Mouse (Mus musculus) liver, postnatal 0 days (tissue): ENCODE data around the gene Fgd6. TPM values are rescaled to one million over a fixed set of nuclear protein-coding genes. Genes with fewer than 3 reads are reported as not detected.

Experiments used
- ATAC-seq: fragments of 200-750 bp; cut with Nextera tagmentation; 2 replicates; pipeline ENCODE4 v1.8.0; 2017; ENCODE audit warnings: mild to moderate bottlenecking, moderate library complexity
- DNase-seq: peaks from one replicate; pipeline ENCODE4 v3.0.0-alpha.2; 2016
- H3K27ac ChIP-seq: fragments of 300-500 bp; sonication (generic); 2 replicates; pipeline ENCODE4 v1.5.1; 2014; ENCODE audit warnings: antibody characterized with exemption, moderate library complexity, mild to moderate bottlenecking, low read depth
- H3K27me3 ChIP-seq: fragments of 300-500 bp; sonication (generic); 2 replicates; pipeline ENCODE4 v1.6.1; 2014; ENCODE audit warnings: low read length, control low read depth, mixed read lengths; ENCODE audit not compliant: insufficient read depth
- H3K36me3 ChIP-seq: fragments of 300-500 bp; sonication (generic); replicated peaks from 2 replicates; pipeline ENCODE4 v1.6.1; 2014; ENCODE audit warnings: mild to moderate bottlenecking, control low read depth, low read length, moderate library complexity, mixed read lengths; ENCODE audit not compliant: insufficient read depth
- H3K4me1 ChIP-seq: fragments of 300-500 bp; sonication (generic); 2 replicates; pipeline ENCODE4 v1.6.1; 2014; ENCODE audit warnings: antibody characterized with exemption, mild to moderate bottlenecking, control low read depth; ENCODE audit not compliant: insufficient read depth
- H3K4me2 ChIP-seq: fragments of 300-500 bp; sonication (generic); 2 replicates; pipeline ENCODE4 v1.6.1; 2014; ENCODE audit warnings: low read depth, mild to moderate bottlenecking, low read length, moderate library complexity, mixed read lengths
- H3K4me3 ChIP-seq: fragments of 300-500 bp; sonication (generic); 2 replicates; pipeline ENCODE4 v1.5.1; 2014; ENCODE audit warnings: low read depth, low read length
- H3K9ac ChIP-seq: fragments of 300-500 bp; sonication (generic); replicated peaks from 2 replicates; pipeline ENCODE4 v1.6.1; 2014; ENCODE audit warnings: mild to moderate bottlenecking, moderate library complexity
- H3K9me3 ChIP-seq: fragments of 300-500 bp; sonication (generic); 2 replicates; pipeline ENCODE4 v1.6.1; 2016; ENCODE audit warnings: mild to moderate bottlenecking, control low read depth, low read length, mixed read lengths
- CTCF ChIP-seq: sonication (generic); IDR thresholded peaks from 2 replicates; pipeline ENCODE4 v1.5.1; 2016; ENCODE audit warnings: antibody characterized with exemption, low read depth
- EP300 ChIP-seq: IDR thresholded peaks from 2 replicates; pipeline ENCODE4 v1.6.1; 2016; ENCODE audit warnings: antibody characterized with exemption, low read depth, mild to moderate bottlenecking
- WGBS: fragments of 180-500 bp; shearing (Covaris S2); extraction: QIAGEN DNeasy Blood & Tissue Kit; methylation state at CpG from one replicate; pipeline ENCODE4 v1.1.7; 2014; ENCODE audit not compliant: insufficient replicate concordance; 5-methylcytosine and 5-hydroxymethylcytosine counted together
- polyA plus RNA-seq: library from polyadenylated mRNA; unstranded; fragments of >200 nt; fragmentation: Nextera tagmentation; extraction: Ambion mirVana; gene quantifications from 2 replicates; pipeline ENCODE4 v1.2.1, GENCODE M21; 2015

Gene Fgd6
- polyA plus RNA-seq, 1 experiment from 2014 or later: 2.4 TPM

DNA sequence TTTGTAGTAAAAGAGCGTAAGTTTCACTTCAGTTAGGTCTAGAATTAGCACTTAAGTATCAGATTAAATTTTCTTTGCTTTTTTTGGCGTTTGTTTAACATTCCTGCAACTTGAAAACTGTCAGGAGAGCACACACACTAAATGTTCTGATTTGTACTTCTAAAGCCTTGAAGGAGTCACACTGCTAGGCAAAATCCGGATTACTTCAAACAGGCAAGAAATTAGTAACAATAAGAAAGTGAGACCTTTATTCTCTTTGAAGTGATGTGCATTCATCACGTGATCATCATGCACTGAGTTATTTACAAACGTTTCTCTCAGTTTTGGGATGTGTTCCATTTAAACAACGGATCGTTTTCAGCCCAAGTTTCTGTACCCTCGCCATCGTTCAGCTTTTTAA lies 1.4 kb downstream of the Fgd6 start:
- DNase-seq (no peak), ATAC-seq (no peak)
- H3K36me3 ChIP-seq: no peaks in the 10 kb centered on the region
- peak overlapping the region; percentile 89 for H3K4me3 ChIP-seq
- H3K9me3 ChIP-seq: no peaks in the 10 kb centered on the region
- 0 out of 2 replicates have a peak overlapping the region, but pooled peaks have one; percentile 87 for H3K27ac ChIP-seq
- H3K4me1 ChIP-seq: peaks cover 12% of the 10 kb centered on the region
- H3K27me3 ChIP-seq: no peaks in the 10 kb centered on the region
- H3K4me2 ChIP-seq: peak overlapping the region; percentile 77
- H3K9ac ChIP-seq: peak overlapping the region; percentile 93
- no peak for TF ChIP-seq CTCF
- no peak for TF ChIP-seq EP300
- 39% methylated on average over 9 of the region's 9 CpGs for WGBS

DNA sequence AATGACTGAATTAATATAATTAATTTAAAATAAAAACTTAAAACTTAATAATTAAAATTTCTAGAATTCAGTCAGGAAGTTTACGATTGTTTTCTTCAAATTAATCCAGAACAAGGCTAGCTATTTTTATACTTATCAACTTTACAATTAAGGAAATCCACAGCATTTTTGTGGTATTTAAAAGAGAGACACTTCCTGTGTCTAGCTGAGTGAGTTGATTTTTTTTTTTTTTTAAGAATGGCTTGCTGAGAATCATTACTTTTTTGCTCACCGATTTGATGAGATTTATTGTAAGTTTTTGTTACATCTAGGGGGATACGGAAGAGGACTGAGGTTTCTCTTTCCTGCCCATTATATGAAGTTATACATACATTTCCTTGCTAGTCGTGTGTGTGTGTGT lies 1.8 kb downstream of the Fgd6 start:
- Histone ChIP-seq H3K36me3 (no peaks in the 10 kb centered on the region), H3K9me3 (no peaks in the 10 kb centered on the region), H3K4me3 (peak overlapping the region; percentile 89), H3K4me2 (peak overlapping the region; percentile 77), H3K27me3 (no peaks in the 10 kb centered on the region), H3K9ac (0 out of 2 replicates have a peak overlapping the region, but pooled peaks have one; percentile 93), H3K27ac (no peak overlapping the region), H3K4me1 (peaks cover 12% of the 10 kb centered on the region)
- ATAC-seq (no peak), DNase-seq (no peak)
- 56% methylated on average over 4 of the region's 4 CpGs for WGBS
- TF ChIP-seq EP300 (no peak), CTCF (no peak)

DNA sequence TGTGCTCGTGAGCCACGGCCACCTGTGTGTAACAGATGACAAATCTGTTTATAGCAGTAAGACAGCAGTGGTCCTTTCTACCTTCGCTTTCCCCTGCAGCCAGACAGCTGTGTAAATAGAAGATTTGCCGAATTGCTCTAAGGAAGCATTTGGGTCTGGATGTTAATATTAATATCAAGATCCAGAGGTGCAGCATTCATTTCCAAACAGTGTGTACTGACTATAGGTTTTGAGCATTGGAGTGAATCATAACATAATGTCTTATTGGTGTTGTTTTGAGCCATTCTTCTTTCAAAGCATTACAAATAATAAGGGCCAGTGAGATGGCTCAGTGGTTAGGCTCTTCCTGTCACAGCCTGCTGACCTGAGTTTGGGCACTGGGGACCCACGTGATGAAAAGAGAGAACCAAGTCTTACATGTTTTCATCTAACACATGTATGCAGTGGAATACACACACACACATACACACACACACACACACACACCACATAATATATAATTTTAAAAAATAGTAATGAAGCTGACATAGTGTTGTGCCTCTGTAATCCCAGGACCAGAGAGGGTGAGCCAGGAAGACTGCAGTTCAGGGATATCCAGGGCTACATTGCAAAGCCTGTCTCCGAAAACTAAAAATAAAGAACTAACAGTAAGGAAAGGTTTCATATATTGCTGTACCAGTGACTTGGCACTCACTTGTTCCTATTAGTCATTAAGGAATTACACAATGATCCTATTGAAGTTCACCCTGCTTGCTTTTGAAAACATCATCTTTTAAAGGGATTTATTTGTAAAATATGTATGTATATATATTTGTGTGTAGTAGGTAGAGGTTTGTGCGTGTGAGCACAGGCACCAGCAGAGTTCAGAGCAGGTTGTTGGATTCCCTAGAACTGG lies 2.8 kb downstream of the Fgd6 start:
- Histone ChIP-seq H3K4me1 (peaks cover 12% of the 10 kb centered on the region), H3K36me3 (no peaks in the 10 kb centered on the region), H3K9me3 (no peaks in the 10 kb centered on the region), H3K4me3 (no peak overlapping the region), H3K27ac (no peak overlapping the region), H3K9ac (no peak overlapping the region), H3K27me3 (no peaks in the 10 kb centered on the region), H3K4me2 (0 out of 2 replicates have a peak overlapping the region, but pooled peaks have one; percentile 0)
- 64% methylated on average over 7 of the region's 7 CpGs for WGBS
- TF ChIP-seq CTCF: no peak
- no peak for DNase-seq
- ATAC-seq: no peak

DNA sequence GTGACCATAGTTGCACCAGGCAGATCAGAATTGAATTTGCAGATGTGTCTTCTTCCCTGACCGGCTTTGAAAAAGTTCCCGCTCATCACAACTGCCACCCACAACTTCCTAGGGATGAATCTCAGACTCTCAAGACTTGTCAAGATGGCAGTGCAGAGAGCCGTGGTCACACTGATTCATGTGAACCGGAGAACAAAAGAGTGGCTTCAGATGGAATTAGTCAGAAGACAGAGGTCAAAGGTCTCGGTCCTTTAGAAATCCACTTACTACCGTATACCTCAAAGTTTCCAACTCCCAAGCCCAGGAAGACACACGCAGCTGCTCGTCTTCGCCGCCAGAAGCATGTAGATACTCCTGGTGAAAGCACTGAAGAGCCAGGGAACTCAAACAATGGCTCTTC lies 8.1 kb downstream of the Fgd6 start:
- H3K4me2 ChIP-seq: no peak overlapping the region
- H3K36me3 ChIP-seq: peaks cover 23% of the 10 kb centered on the region
- no peaks in the 10 kb centered on the region for H3K9me3 ChIP-seq
- no peak overlapping the region for H3K4me3 ChIP-seq
- peaks cover 15% of the 10 kb centered on the region for H3K4me1 ChIP-seq
- no peak overlapping the region for H3K27ac ChIP-seq
- no peaks in the 10 kb centered on the region for H3K27me3 ChIP-seq
- WGBS: 84% methylated on average over 10 of the region's 10 CpGs
- no peak for DNase-seq
- H3K9ac ChIP-seq: no peak overlapping the region
- no peak for ATAC-seq
- no peak for TF ChIP-seq EP300
- TF ChIP-seq CTCF: no peak

DNA sequence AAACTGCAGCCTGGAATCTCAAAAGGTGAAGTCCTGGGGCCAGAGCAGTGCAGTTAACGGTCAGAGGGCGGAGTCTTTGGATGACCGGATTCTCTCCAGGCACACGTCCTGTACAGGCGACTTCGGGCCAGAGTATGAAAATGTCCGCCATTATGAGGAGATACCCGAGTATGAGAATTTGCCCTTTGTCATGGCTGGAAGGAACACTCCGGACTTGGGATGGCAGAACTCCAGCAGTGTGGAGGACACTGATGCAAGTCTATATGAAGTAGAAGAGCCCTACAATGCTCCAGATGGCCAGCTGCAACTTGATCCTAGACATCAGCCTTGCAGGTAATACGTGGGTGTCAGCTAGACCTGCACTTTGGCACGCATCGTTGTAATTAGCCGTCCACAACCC lies 9.5 kb downstream of the Fgd6 start:
- Histone ChIP-seq H3K4me1 (peaks cover 22% of the 10 kb centered on the region), H3K27me3 (no peaks in the 10 kb centered on the region), H3K9me3 (no peaks in the 10 kb centered on the region), H3K27ac (no peak overlapping the region), H3K4me3 (no peak overlapping the region), H3K4me2 (no peak overlapping the region), H3K36me3 (peaks cover 23% of the 10 kb centered on the region), H3K9ac (no peak overlapping the region)
- ATAC-seq (no peak), DNase-seq (no peak)
- 91% methylated on average over 13 of the region's 13 CpGs for WGBS
- TF ChIP-seq CTCF (no peak), EP300 (no peak)

DNA sequence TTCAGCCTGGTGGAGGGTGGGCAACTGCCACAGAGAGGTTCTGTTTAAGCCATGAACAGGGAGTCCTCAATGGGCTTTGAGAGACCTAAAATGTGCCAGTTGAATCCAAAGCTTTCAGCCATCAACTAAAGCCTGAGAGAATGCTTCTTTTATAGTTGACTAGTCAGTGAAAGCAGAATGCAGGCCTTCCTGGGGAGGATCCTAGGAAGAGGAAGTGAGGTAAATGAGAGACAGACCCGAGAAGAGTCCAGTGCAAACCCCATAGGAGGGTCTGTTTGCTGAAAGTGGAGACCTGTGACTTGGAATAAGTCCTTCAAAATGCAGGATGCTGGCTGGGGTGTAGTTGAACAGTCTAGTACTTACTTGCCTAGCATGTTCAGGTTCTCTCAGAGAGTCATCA lies 11.2 kb downstream of the Fgd6 start:
- Histone ChIP-seq H3K4me3 (no peak overlapping the region), H3K4me2 (no peak overlapping the region), H3K27me3 (no peaks in the 10 kb centered on the region), H3K9me3 (no peaks in the 10 kb centered on the region), H3K4me1 (peaks cover 27% of the 10 kb centered on the region), H3K9ac (no peak overlapping the region), H3K36me3 (peaks cover 23% of the 10 kb centered on the region), H3K27ac (peak overlapping the region; percentile 37; the same call in 1 of the 2 replicates)
- 27% methylated on average over 1 of the region's 1 CpGs for WGBS
- TF ChIP-seq EP300 (no peak), CTCF (no peak)
- no peak for ATAC-seq
- DNase-seq: no peak
